Mouse (Mus musculus): Measurements from ENCODE around the gene Slc44a1. TPM values are rescaled to one million over a fixed set of nuclear protein-coding genes. Genes with fewer than 3 reads are reported as not detected.

Slc44a1 gene
- polyA plus RNA-seq, 1 experiment from 2014 or later: 9.6 TPM

GRCm38 (mm10) chr4:53617968-53618367 is 177.8 kb downstream of the Slc44a1 start:
- H3K4me3 ChIP-seq (ENCODE audit: low read depth, low read length): no peak overlapping the region
- no peak overlapping the region for H3K4me2 ChIP-seq (ENCODE audit: low read length)
- no peak overlapping the region for H3K9ac ChIP-seq (ENCODE audit: low read depth, low read length)
- no peaks in the 10 kb centered on the region for H3K36me3 ChIP-seq (ENCODE audit: control insufficient read depth, insufficient read depth, low read length)
- WGBS: 29% methylated on average over 3 of the region's 3 CpGs
- H3K27ac ChIP-seq (ENCODE audit: low read length): no peak overlapping the region
- H3K27me3 ChIP-seq (ENCODE audit: control insufficient read depth, insufficient read depth, low read depth, low read length): no peaks in the 10 kb centered on the region
- no peaks in the 10 kb centered on the region for H3K9me3 ChIP-seq (replicated peaks; ENCODE audit: control insufficient read depth, low read length, poor library complexity, severe bottlenecking)
- no peaks in the 10 kb centered on the region for H3K4me1 ChIP-seq (ENCODE audit: control insufficient read depth, insufficient read depth, low read length)
- ATAC-seq: no peak

GRCm38 (mm10) chr4:53620104-53620503 is 179.9 kb downstream of the Slc44a1 start:
- peaks cover 4% of the 10 kb centered on the region; the same call in 1 of the 2 replicates for H3K4me1 ChIP-seq (ENCODE audit: control insufficient read depth, insufficient read depth, low read length)
- ATAC-seq: no peak
- no peak overlapping the region for H3K9ac ChIP-seq (ENCODE audit: low read depth, low read length)
- WGBS: 78% methylated on average over 6 of the region's 6 CpGs
- H3K4me3 ChIP-seq (ENCODE audit: low read depth, low read length): no peak overlapping the region
- H3K4me2 ChIP-seq (ENCODE audit: low read length): no peak overlapping the region
- H3K27ac ChIP-seq (ENCODE audit: low read length): no peak overlapping the region
- no peaks in the 10 kb centered on the region for H3K36me3 ChIP-seq (ENCODE audit: control insufficient read depth, insufficient read depth, low read length)
- no peaks in the 10 kb centered on the region for H3K9me3 ChIP-seq (replicated peaks; ENCODE audit: control insufficient read depth, low read length, poor library complexity, severe bottlenecking)
- H3K27me3 ChIP-seq (ENCODE audit: control insufficient read depth, insufficient read depth, low read depth, low read length): no peaks in the 10 kb centered on the region

- H3K4me3 ChIP-seq (ENCODE audit: low read depth, low read length): no peak overlapping the region
- peaks cover 4% of the 10 kb centered on the region; the same call in 1 of the 2 replicates for H3K4me1 ChIP-seq (ENCODE audit: control insufficient read depth, insufficient read depth, low read length)
- no peak overlapping the region for H3K27ac ChIP-seq (ENCODE audit: low read length)
- no peak overlapping the region for H3K4me2 ChIP-seq (ENCODE audit: low read length)
- H3K27me3 ChIP-seq (ENCODE audit: control insufficient read depth, insufficient read depth, low read depth, low read length): no peaks in the 10 kb centered on the region
- no peaks in the 10 kb centered on the region for H3K9me3 ChIP-seq (replicated peaks; ENCODE audit: control insufficient read depth, low read length, poor library complexity, severe bottlenecking)
- H3K36me3 ChIP-seq (ENCODE audit: control insufficient read depth, insufficient read depth, low read length): no peaks in the 10 kb centered on the region
- H3K9ac ChIP-seq (ENCODE audit: low read depth, low read length): no peak overlapping the region
- WGBS: 86% methylated on average over 6 of the region's 6 CpGs
- ATAC-seq: no peak
These were observed 180.9 kb downstream of the Slc44a1 start for GRCm38 (mm10) chr4:53621084-53621483.

- no peak overlapping the region for H3K27ac ChIP-seq (ENCODE audit: low read length)
- H3K36me3 ChIP-seq (ENCODE audit: control insufficient read depth, insufficient read depth, low read length): no peaks in the 10 kb centered on the region
- no peaks in the 10 kb centered on the region for H3K9me3 ChIP-seq (replicated peaks; ENCODE audit: control insufficient read depth, low read length, poor library complexity, severe bottlenecking)
- peaks cover 4% of the 10 kb centered on the region; the same call in 1 of the 2 replicates for H3K4me1 ChIP-seq (ENCODE audit: control insufficient read depth, insufficient read depth, low read length)
- no peaks in the 10 kb centered on the region for H3K27me3 ChIP-seq (ENCODE audit: control insufficient read depth, insufficient read depth, low read depth, low read length)
- no peak overlapping the region for H3K9ac ChIP-seq (ENCODE audit: low read depth, low read length)
- H3K4me3 ChIP-seq (ENCODE audit: low read depth, low read length): no peak overlapping the region
- 88% methylated on average over 5 of the region's 5 CpGs for WGBS
- no peak for ATAC-seq
- no peak overlapping the region for H3K4me2 ChIP-seq (ENCODE audit: low read length)
These were observed 181.3 kb downstream of the Slc44a1 start for GRCm38 (mm10) chr4:53621490-53621889.

- Histone ChIP-seq H3K4me1 (ENCODE audit: control insufficient read depth, insufficient read depth, low read length) (peaks cover 4% of the 10 kb centered on the region; the same call in 1 of the 2 replicates), H3K27me3 (ENCODE audit: control insufficient read depth, insufficient read depth, low read depth, low read length) (no peaks in the 10 kb centered on the region), H3K36me3 (ENCODE audit: control insufficient read depth, insufficient read depth, low read length) (no peaks in the 10 kb centered on the region), H3K4me2 (ENCODE audit: low read length) (no peak overlapping the region), H3K9ac (ENCODE audit: low read depth, low read length) (no peak overlapping the region), H3K27ac (ENCODE audit: low read length) (no peak overlapping the region), H3K4me3 (ENCODE audit: low read depth, low read length) (no peak overlapping the region), H3K9me3 (replicated peaks; ENCODE audit: control insufficient read depth, low read length, poor library complexity, severe bottlenecking) (no peaks in the 10 kb centered on the region)
- no peak for ATAC-seq
- 79% methylated on average over 1 of the region's 1 CpGs for WGBS
These were observed 183.5 kb downstream of the Slc44a1 start for GRCm38 (mm10) chr4:53623711-53624110.

GRCm38 (mm10) chr4:53624816-53625215 is 184.6 kb downstream of the Slc44a1 start:
- WGBS: 21% methylated on average over 4 of the region's 4 CpGs
- Histone ChIP-seq H3K9ac (ENCODE audit: low read depth, low read length) (no peak overlapping the region), H3K9me3 (replicated peaks; ENCODE audit: control insufficient read depth, low read length, poor library complexity, severe bottlenecking) (no peaks in the 10 kb centered on the region), H3K36me3 (ENCODE audit: control insufficient read depth, insufficient read depth, low read length) (no peaks in the 10 kb centered on the region), H3K4me1 (ENCODE audit: control insufficient read depth, insufficient read depth, low read length) (peaks cover 4% of the 10 kb centered on the region; the same call in 1 of the 2 replicates), H3K4me2 (ENCODE audit: low read length) (no peak overlapping the region), H3K27ac (ENCODE audit: low read length) (no peak overlapping the region), H3K4me3 (ENCODE audit: low read depth, low read length) (no peak overlapping the region), H3K27me3 (ENCODE audit: control insufficient read depth, insufficient read depth, low read depth, low read length) (no peaks in the 10 kb centered on the region)
- peak; percentile 68 for ATAC-seq

- no peak overlapping the region for H3K27ac ChIP-seq (ENCODE audit: low read length)
- no peak overlapping the region for H3K4me2 ChIP-seq (ENCODE audit: low read length)
- no peak for ATAC-seq
- H3K36me3 ChIP-seq (ENCODE audit: control insufficient read depth, insufficient read depth, low read length): no peaks in the 10 kb centered on the region
- no peak overlapping the region for H3K4me3 ChIP-seq (ENCODE audit: low read depth, low read length)
- H3K27me3 ChIP-seq (ENCODE audit: control insufficient read depth, insufficient read depth, low read depth, low read length): no peaks in the 10 kb centered on the region
- H3K4me1 ChIP-seq (ENCODE audit: control insufficient read depth, insufficient read depth, low read length): peaks cover 4% of the 10 kb centered on the region; the same call in 1 of the 2 replicates
- 66% methylated on average over 3 of the region's 3 CpGs for WGBS
- H3K9ac ChIP-seq (ENCODE audit: low read depth, low read length): no peak overlapping the region
- no peaks in the 10 kb centered on the region for H3K9me3 ChIP-seq (replicated peaks; ENCODE audit: control insufficient read depth, low read length, poor library complexity, severe bottlenecking)
These were observed 185.1 kb downstream of the Slc44a1 start for GRCm38 (mm10) chr4:53625263-53625662.

GRCm38 (mm10) chr4:53628924-53629323 is 188.7 kb downstream of the Slc44a1 start:
- Histone ChIP-seq H3K9ac (ENCODE audit: low read depth, low read length) (no peak overlapping the region), H3K9me3 (replicated peaks; ENCODE audit: control insufficient read depth, low read length, poor library complexity, severe bottlenecking) (no peaks in the 10 kb centered on the region), H3K27me3 (ENCODE audit: control insufficient read depth, insufficient read depth, low read depth, low read length) (no peaks in the 10 kb centered on the region), H3K4me2 (ENCODE audit: low read length) (no peak overlapping the region), H3K27ac (ENCODE audit: low read length) (no peak overlapping the region), H3K4me1 (ENCODE audit: control insufficient read depth, insufficient read depth, low read length) (peaks cover 25% of the 10 kb centered on the region), H3K4me3 (ENCODE audit: low read depth, low read length) (no peak overlapping the region), H3K36me3 (ENCODE audit: control insufficient read depth, insufficient read depth, low read length) (no peaks in the 10 kb centered on the region)
- WGBS: 65% methylated on average over 4 of the region's 4 CpGs
- no peak for ATAC-seq

GRCm38 (mm10) chr4:53630963-53631315 is 190.7 kb downstream of the Slc44a1 start:
- peak overlapping the region; percentile 96 for H3K27ac ChIP-seq (ENCODE audit: low read length)
- WGBS: 4% methylated on average over 12 of the region's 12 CpGs

More at GRCm38 (mm10) chr4:53630963-53631315, 190.7 kb downstream of the Slc44a1 start:
- Histone ChIP-seq H3K9ac (ENCODE audit: low read depth, low read length) (peak overlapping the region; percentile 88), H3K4me1 (ENCODE audit: control insufficient read depth, insufficient read depth, low read length) (peaks cover 38% of the 10 kb centered on the region), H3K36me3 (ENCODE audit: control insufficient read depth, insufficient read depth, low read length) (no peaks in the 10 kb centered on the region), H3K27me3 (ENCODE audit: control insufficient read depth, insufficient read depth, low read depth, low read length) (no peaks in the 10 kb centered on the region), H3K4me3 (ENCODE audit: low read depth, low read length) (peak overlapping the region; percentile 86), H3K4me2 (ENCODE audit: low read length) (peak overlapping the region; percentile 76), H3K9me3 (replicated peaks; ENCODE audit: control insufficient read depth, low read length, poor library complexity, severe bottlenecking) (no peaks in the 10 kb centered on the region)
- ATAC-seq: peak; percentile 76
